Mouse (Mus musculus): ENCODE measurements around the gene Cyp2c67. TPM values are rescaled to one million over a fixed set of nuclear protein-coding genes. Genes with fewer than 3 reads are reported as not detected.
"Not testable (repeated sequence)": the region's sequence is repeated elsewhere in the genome, so short reads cannot be mapped to it uniquely, and the experiment has no call there.

Gene Cyp2c67
- total RNA-seq (2014; rRNA removed) (not detected in 2 replicates), polyA plus RNA-seq (2015; fragmentation: Nextera tagmentation; extraction: Ambion mirVana) (not detected in 2 replicates)

DNA sequence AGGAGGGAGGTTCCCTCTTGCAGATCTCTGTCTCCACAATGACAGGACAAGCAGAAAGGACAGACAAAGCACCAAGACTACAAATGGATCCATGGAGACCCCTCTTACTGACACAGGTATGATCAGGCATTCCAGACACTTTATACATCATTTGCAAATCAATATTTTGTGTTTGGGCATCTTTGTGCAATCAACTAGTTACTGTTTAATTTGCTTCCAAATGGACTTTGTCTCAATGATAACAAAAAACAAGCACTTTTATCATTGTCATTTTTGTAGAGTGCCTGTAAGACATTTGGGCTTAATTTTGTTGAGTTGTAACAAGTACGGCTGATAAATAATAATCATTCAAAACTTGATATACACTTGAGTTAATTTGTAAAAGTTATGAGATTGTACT, at the start of gene Cyp2c67:
Cyp2c67 (minus strand) TSS at position 114 of the 400 bp plus-strand sequence.
- H3K4me1 ChIP-seq (ENCODE audit: insufficient read depth, low read length), result no peaks in the 10 kb centered on the region
- H3K9me3 ChIP-seq (ENCODE audit: low read length), result peaks cover 8% of the 10 kb centered on the region
- ATAC-seq (no peak), DNase-seq (ENCODE audit: low spot score) (no peak)
- H3K4me2 ChIP-seq (ENCODE audit: low read depth, low read length), result no peak within 1 kb of the TSS
- no peaks in the 10 kb centered on the region for H3K27me3 ChIP-seq (ENCODE audit: insufficient read depth, low read length)
- H3K36me3 ChIP-seq (ENCODE audit: insufficient read depth, low read length), result no peaks in the 10 kb centered on the region
- 94% methylated on average over 1 of the region's 1 CpGs for WGBS
- H3K27ac ChIP-seq, result no peak within 1 kb of the TSS
- TF ChIP-seq CTCF (IDR thresholded peaks at IDR 0.05; ENCODE audit: low read depth), result no peak
- no peak within 1 kb of the TSS for H3K9ac ChIP-seq (replicated peaks; ENCODE audit: low read length)
- H3K4me3 ChIP-seq (ENCODE audit: low read length), result no peak within 1 kb of the TSS

DNA sequence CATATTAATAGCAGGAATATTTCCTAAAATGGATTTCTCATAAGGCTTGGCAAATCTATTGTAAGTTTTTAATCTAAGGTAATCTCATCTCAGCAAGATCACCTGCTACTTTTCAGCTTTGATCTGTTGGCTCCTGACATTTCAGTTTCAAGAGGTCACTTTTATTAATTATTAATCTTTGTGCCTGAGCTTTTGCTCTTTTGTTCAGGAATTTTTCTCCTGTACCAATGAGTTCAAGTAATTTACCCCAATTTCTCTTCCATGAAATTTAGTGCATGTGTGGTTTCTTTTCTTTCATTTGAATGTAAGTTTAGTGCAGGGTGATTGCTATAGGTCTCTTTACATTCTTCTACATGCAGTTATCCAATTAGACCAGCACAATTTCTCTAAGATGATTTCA, 16.8 kb upstream of the Cyp2c67 start:
- H3K4me2 ChIP-seq (ENCODE audit: low read depth, low read length); ATAC-seq; H3K4me3 ChIP-seq (ENCODE audit: low read length); H3K9ac ChIP-seq (replicated peaks; ENCODE audit: low read length); H3K9me3 ChIP-seq (ENCODE audit: low read length); H3K36me3 ChIP-seq (ENCODE audit: insufficient read depth, low read length); H3K4me1 ChIP-seq (ENCODE audit: insufficient read depth, low read length); H3K27me3 ChIP-seq (ENCODE audit: insufficient read depth, low read length); DNase-seq (ENCODE audit: low spot score); H3K27ac ChIP-seq: not testable (repeated sequence)

DNA sequence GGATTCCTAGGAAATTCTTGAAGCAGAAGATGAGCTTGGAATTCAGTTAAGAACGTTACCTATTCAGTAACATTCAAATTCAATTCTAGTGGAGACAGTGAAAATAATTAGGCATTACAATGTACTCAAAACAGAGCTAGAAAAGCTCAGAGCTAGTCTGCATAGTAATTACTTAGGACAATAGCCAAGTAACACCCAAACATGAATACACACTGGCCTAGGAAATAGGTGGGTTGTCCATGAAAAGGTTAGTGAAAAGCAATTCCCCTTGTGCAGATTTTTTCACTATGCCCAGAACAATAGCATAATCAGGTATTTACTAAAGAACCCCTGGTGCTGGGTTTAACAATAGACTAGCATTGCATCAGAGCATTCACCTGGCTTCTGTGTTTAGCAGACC, 3.5 kb upstream of the Cyp2c67 start:
- Histone ChIP-seq H3K27ac (no peak overlapping the region), H3K4me2 (ENCODE audit: low read depth, low read length) (no peak overlapping the region), H3K27me3 (ENCODE audit: insufficient read depth, low read length) (no peaks in the 10 kb centered on the region), H3K4me3 (ENCODE audit: low read length) (no peak overlapping the region), H3K4me1 (ENCODE audit: insufficient read depth, low read length) (no peaks in the 10 kb centered on the region), H3K9ac (replicated peaks; ENCODE audit: low read length) (no peak overlapping the region), H3K36me3 (ENCODE audit: insufficient read depth, low read length) (no peaks in the 10 kb centered on the region), H3K9me3 (ENCODE audit: low read length) (peaks cover 3% of the 10 kb centered on the region; the same call in 1 of the 2 replicates)
- DNase-seq (ENCODE audit: low spot score) (no peak), ATAC-seq (no peak)
- TF ChIP-seq CTCF (IDR thresholded peaks at IDR 0.05; ENCODE audit: low read depth), result no peak
- WGBS, result 40% methylated on average over 1 of the region's 1 CpGs

- WGBS, result 89% methylated on average over 9 of the region's 9 CpGs
- H3K4me2 ChIP-seq (ENCODE audit: low read depth, low read length), result no peak overlapping the region
- H3K9me3 ChIP-seq (ENCODE audit: low read length), result peaks cover 8% of the 10 kb centered on the region
- DNase-seq (ENCODE audit: low spot score) (no peak), ATAC-seq (no peak)
- no peak overlapping the region for H3K4me3 ChIP-seq (ENCODE audit: low read length)
- TF ChIP-seq CTCF (IDR thresholded peaks at IDR 0.05; ENCODE audit: low read depth), result no peak
- no peak overlapping the region for H3K27ac ChIP-seq
- no peaks in the 10 kb centered on the region for H3K27me3 ChIP-seq (ENCODE audit: insufficient read depth, low read length)
- no peaks in the 10 kb centered on the region for H3K4me1 ChIP-seq (ENCODE audit: insufficient read depth, low read length)
- H3K9ac ChIP-seq (replicated peaks; ENCODE audit: low read length), result no peak overlapping the region
- no peaks in the 10 kb centered on the region for H3K36me3 ChIP-seq (ENCODE audit: insufficient read depth, low read length)
Observed at GRCm38 (mm10) chr19:39647519-39647918, 1.3 kb downstream of the Cyp2c67 start.

DNA sequence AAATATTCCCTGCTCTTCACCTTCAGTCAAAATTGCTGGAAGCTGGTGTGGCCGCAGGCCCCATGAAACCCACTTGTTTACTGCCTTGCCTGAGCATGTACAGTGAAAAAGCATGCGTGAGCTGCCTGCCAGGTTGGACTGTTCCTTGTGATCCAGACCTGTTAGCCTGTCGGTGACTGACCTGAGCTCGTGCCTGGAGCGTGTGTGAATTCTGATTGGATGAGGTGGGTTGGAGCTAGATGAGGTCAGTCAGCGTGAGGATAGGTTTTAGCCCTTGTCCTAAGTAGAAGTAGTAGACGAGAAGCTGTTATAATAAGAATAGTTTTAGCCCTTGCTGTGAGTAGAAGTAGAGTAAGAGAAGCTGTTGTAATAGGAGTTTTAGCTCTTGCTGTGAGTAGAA, 4.3 kb downstream of the Cyp2c67 start:
- H3K4me2 ChIP-seq (ENCODE audit: low read depth, low read length); H3K9me3 ChIP-seq (ENCODE audit: low read length); H3K4me3 ChIP-seq (ENCODE audit: low read length); H3K9ac ChIP-seq (replicated peaks; ENCODE audit: low read length); H3K36me3 ChIP-seq (ENCODE audit: insufficient read depth, low read length); H3K27me3 ChIP-seq (ENCODE audit: insufficient read depth, low read length); H3K4me1 ChIP-seq (ENCODE audit: insufficient read depth, low read length); ATAC-seq; H3K27ac ChIP-seq; DNase-seq (ENCODE audit: low spot score): not testable (repeated sequence)
- 89% methylated on average over 7 of the region's 7 CpGs for WGBS

Other genes starting within 250 kb of the Cyp2c67 start
- gene Cyp2c38, start 186.0 kb downstream of the Cyp2c67 start, total RNA-seq (2014; rRNA removed), result not detected in 2 replicates
- gene Cyp2c38, start 186.0 kb downstream of the Cyp2c67 start, polyA plus RNA-seq (2015; fragmentation: Nextera tagmentation; extraction: Ambion mirVana), result not detected in 2 replicates
- gene Cyp2c39, start 138.2 kb downstream of the Cyp2c67 start, total RNA-seq (2014; rRNA removed), result not detected in 2 replicates
- not detected in 2 replicates for gene Cyp2c39, start 138.2 kb downstream of the Cyp2c67 start, polyA plus RNA-seq (2015; fragmentation: Nextera tagmentation; extraction: Ambion mirVana)
- gene Cyp2c68, start 92.0 kb upstream of the Cyp2c67 start, total RNA-seq (2014; rRNA removed), result not detected in 2 replicates
- gene Cyp2c68, start 92.0 kb upstream of the Cyp2c67 start, polyA plus RNA-seq (2015; fragmentation: Nextera tagmentation; extraction: Ambion mirVana), result not detected in 2 replicates
- gene Cyp2c40, start 163.8 kb upstream of the Cyp2c67 start, total RNA-seq (2014; rRNA removed), result not detected in 2 replicates
- not detected in 2 replicates for gene Cyp2c40, start 163.8 kb upstream of the Cyp2c67 start, polyA plus RNA-seq (2015; fragmentation: Nextera tagmentation; extraction: Ambion mirVana)
- not detected in 2 replicates for gene Cyp2c69, start 237.7 kb upstream of the Cyp2c67 start, total RNA-seq (2014; rRNA removed)
- not detected in 2 replicates for gene Cyp2c69, start 237.7 kb upstream of the Cyp2c67 start, polyA plus RNA-seq (2015; fragmentation: Nextera tagmentation; extraction: Ambion mirVana)

Data from hindbrain, postnatal 0 days (tissue).